Mouse (Mus musculus) right cerebral cortex, adult 2 months (tissue): ENCODE measurements at regions not wholly inside any gene's neighbourhood (a gene's known extent, or its start where the extent isn't known, plus 50 kb on each side); places are given as distances from the start of the nearest gene placed in this dataset.

ENCODE experiments used
- DNase-seq, 2 experiments: peaks; one replicate each; pipeline ENCODE4 v3.0.0; 2021 to 2022; ENCODE audit warnings: low spot score in 2 of 2

DNA sequence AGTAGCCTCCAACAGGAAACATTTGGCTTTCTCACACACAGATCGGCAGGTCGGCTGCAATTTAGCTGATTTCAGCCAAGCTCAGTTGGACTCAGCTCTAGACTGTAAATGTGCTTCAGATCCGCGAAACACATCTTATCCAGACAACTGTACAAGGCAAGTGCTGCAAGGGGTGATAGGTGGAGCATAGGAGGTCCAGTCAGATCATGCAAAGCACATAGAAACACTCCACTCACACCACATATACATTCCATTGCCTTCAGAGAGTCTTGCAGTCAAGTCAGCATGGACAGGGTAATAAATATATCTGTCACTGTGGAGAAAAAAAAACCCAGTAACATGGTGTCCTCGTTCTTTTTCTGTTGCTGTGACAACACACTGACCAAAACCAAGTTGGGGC lies 160.3 kb downstream of the H2al1j start:
- DNase-seq: no peak

DNA sequence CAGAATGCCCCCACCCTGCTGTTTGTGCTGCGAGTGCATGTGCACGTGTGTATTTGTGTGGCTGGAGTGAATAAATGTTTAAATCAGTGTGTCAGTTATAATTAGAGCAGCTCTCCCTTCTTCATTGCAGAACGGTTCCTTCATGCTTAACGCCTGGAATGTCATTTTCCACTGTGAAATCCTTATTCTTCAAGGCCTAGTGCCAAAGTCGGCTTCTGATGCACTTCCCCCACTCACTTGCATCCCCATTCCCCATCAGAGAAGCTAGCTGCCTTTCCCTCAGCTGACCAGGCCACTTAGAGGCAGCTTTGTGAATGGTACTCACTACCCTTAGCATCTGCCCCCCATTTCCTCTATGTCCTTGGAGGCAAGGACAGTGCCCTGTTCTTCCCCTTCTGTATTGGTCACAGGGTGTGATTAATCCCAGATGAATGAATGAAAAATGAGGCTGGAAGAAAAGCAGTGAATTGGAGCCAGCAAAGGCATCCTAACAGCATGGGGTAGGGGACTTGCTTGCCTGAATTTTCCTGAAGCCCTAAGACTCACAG lies 162.6 kb downstream of the H2al1j start:
- DNase-seq: no peak

- no peak for DNase-seq
Measured at GRCm38 (mm10) chrX:11491235-11491634, 163.6 kb downstream of the H2al1j start.

GRCm38 (mm10) chrX:11491676-11492391 lies 164.2 kb downstream of the H2al1j start:
- no peak for DNase-seq

- no peak for DNase-seq
Measured at GRCm38 (mm10) chrX:11493526-11494245, 166.1 kb downstream of the H2al1j start.

DNA sequence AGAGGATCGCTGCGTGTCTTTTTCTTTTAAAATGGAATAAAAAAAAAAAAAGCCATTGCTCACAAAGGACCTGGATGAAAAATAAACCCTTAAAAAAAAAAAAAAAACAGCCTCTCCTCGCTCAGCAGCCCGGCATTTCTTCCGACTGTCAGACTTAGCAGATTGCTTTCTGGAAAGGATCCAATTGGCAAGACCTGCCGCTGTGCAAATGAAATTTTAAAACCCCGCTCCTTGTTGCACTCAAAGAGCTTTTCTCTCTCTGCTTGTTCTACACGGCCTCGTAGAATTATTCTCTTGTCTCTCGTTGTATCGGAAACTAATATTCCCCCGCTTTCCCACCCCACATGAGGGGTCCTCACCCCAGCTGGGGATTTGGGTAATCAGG lies 166.6 kb downstream of the H2al1j start:
- peak; percentile 18 to 27 for DNase-seq

- DNase-seq: no peak
Measured at GRCm38 (mm10) chrX:11512439-11512838, 184.8 kb downstream of the H2al1j start.

DNA sequence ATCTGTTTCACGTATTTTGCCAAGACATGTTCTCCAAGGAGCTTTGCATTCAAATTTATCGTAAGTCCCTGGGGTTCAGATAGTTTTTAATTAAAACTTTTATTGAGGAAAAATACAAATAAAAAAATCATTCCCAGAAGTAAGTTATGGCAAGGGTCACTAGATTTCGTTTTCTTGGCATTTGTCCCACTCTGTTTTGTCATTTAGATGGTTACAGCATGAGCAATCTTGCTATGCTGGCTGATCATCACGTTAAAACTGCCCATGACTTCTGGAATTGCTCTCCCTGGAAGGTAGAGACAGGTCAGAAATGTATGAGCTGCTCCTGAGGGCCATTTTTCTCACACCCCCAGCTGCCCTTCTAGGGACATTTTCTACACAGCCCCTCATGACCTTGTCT lies 185.3 kb downstream of the H2al1j start:
- no peak for DNase-seq

- no peak for DNase-seq
Measured at GRCm38 (mm10) chrX:11523791-11524190, 196.2 kb downstream of the H2al1j start.

- DNase-seq: peak in 1 of 2 experiments; percentile 35
Measured at GRCm38 (mm10) chrX:11525326-11525725, 197.7 kb downstream of the H2al1j start.

DNA sequence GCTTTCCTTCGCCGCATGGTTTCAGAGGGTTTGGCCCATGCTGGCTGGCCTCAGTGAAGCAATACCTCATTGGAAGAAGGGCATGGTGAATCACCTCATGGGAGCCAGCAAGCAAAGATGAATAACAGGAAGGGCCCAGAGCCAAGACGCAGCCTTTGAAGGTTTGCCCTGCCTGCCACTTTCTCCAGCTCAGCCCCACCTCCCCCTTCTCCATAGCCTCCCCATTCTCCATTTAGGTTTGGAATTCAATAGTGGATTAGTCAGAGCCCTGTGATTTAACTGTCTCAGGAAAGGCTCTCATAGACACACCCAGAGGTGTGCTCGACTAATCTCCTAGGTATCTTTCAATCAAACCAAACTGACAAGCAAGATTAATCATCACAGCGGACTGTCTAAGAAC lies 201.0 kb downstream of the H2al1j start:
- no peak for DNase-seq

DNA sequence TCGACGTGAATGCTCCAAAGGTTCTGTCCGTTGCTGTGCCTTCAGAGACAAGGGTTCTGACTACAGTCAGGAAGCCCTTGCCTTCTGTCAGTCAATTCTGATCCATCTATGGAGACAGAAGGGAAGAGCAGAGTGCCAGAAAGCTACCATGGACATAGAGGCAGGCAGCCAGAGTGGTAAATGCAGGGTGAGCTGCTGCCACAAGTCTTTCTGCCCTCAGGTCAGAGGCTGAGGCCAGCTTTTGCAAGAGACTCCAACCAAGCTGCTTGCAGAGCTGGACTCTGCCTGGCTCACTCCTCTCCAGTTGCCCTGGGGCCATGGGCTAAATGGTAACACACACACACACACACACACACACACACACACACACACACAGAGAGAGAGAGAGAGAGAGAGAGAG lies 201.6 kb downstream of the H2al1j start:
- DNase-seq: no peak

DNA sequence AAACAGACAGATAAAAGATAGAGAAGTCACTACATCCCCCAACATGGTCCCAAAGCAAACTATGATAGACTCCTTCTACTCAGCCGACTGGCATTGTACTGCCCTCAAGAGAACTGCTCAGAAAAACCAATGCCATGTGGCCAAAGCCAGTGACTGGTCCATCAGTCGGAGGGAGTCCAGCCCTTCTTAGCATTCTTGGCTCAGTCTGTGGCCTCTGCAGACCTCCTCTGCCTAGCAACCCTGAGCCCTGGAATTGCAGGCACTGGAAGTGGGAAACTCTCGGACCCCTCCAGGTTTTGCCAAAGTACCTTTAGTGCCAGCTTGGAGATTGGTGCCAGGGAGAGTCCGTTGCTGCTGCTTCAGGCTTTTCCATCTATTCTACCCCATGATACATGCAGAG lies 205.2 kb downstream of the H2al1j start:
- DNase-seq: no peak

DNA sequence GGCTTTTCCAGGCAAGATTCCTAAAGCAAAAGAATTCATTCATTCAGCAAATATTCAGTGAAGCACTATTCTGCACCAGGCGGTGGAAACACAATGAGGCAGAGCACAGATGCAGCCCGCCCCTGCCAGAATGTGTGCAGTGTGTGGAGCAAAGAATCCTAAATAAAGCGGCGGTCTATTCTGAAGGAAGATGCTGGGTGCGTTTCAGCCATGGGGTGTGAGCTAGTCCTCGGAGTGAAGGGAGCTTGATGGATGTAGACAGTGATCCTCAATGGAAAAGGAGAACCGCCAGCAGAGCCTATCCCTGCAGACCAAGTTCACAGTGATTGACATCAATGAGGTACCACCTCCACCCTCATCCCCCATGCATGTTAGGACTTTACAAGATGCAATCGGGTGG lies 206.2 kb downstream of the H2al1j start:
- peak; percentile 23 to 34 for DNase-seq

GRCm38 (mm10) chrX:11541011-11541410 lies 213.4 kb downstream of the H2al1j start:
- no peak for DNase-seq

DNA sequence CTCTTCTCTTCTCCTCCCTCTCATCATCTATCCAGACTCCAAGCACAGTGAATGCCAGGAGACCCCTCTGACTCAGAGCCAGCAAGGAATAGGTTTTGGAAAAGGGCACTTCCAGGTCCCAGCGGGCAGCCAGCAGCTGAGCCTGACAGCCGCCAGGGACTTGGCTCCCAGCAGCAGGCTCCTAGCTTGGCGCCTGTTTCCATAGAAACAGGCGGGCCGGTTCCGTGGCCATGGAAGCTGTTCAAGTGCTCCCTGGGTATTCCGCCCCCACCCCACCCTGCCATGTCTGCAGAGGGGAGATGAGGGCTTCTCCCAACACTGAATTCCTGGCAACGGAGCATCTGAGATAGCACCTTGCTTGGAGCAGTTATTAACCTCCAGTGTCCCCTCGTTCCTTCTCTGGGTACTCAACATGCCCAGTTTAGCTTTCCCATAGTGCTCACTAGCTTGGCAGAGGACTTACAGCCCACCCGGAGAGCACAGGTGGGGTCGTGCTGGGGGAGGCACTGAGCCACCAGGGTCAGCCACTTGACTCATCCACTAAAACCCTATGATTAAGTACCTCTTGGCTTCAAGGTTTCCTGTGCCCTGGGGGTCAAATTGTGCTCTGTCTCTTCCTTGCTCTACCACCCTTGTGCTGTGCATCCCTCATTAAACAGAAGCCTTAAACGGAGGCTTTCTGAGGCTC lies 222.7 kb downstream of the H2al1j start:
- no peak for DNase-seq

- DNase-seq: no peak
Measured at GRCm38 (mm10) chrX:11552177-11552576, 224.6 kb downstream of the H2al1j start.

DNA sequence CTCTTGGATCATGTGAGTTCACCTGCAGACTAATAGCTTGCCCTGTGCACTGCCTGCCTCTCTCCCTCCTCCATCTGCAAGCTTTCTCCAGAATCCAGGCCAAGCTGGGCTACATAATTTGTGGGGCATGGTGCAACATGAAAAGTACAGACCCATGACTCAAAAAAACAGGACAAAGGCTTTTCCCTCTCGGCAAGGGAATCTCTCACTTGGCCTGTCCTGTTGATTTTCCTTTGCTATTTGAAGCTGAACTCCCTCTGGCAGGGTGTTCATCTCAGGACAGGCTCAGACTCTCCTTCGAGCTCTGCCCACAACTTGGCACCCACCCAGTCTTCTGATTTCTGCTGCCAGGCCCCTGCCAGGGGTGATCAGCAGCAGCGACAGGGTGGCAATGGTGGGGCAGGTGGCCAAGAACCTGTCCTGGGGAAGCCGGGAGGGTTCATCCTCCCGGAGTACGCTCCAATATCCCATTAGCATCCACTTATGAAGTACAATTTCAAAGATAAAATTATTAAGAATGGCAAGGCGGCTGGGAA lies 227.5 kb downstream of the H2al1j start:
- DNase-seq: no peak

GRCm38 (mm10) chrX:11558260-11558659 lies 230.6 kb downstream of the H2al1j start:
- no peak for DNase-seq

DNA sequence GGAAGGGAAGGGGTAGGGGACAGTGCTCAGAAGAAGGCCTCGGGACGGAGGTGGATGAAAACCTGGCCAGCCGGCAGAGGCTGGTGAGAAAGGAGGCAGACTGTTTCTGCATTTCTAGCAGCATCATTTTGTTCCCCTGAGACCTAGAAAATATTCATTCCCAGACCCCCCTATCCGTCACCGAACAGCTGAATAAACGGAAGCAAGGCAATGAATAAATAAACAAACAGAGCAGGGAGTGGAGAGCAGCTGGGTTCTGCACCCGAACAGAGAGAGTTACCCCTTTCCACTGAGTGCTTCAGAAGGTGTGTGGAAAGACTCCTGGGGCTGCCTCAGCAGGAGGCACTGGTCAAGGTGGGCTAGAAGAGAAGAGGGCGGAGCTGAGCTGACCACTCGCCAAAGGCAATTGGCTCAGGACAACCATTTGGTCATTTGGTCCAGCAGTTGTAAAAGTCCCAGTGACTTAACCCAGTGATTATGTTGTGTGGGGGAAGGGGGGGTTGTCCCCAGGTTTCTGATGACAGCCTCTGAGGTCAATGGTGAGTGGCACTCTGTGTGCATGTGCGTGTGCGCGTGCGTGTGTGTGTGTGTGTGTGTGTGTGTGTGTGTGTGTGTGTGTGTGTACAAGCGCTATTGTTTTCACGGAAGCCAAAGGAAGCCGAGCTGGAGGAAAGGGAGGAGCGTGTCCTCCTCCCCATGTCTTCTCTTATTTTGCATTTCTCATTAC lies 233.1 kb downstream of the H2al1j start:
- DNase-seq: no peak

DNA sequence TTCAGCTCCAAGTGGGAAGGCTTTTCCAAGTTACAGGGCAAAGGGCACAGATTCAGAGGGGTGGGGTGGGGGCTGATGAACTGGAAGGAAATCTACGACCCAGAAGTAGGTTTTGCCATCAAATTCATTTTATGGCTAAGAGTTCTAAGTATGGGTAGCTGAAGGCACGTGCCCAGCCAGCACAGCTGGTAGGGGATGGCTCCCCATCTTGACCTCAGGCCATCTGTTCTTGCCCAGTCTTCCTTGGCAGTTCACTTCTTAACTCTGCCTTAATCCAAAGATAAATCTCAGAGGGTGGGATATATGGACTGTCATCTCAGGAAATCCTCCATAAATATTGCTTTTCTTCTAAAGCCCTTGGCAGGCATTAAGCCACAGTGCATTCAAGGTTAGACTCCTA lies 238.3 kb downstream of the H2al1j start:
- DNase-seq: no peak

DNA sequence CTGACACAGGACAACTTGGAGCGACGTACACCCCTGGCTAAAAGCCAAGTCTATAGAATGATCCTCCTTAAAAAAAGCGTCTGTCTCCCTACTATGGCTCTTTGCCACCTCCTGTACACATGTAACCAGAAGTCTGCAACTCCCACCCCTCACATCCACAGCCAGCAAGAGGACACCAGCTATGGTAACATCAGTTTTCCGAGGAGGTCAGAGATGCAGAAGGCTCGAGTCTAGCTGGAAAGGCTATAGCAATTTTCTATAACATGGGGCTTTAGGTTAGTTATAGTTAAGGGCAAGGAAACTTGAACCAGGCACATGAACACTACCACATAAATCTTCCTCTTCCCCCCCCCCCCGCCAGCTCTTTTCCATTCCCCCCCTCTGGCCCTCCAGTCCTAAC lies 240.2 kb downstream of the H2al1j start:
- DNase-seq: no peak
